Mouse (Mus musculus): ENCODE measurements around the gene Zbtb7b.

The Zbtb7b gene

GRCm38 (mm10) chr3:89379388-89380131 lies 15.0 kb downstream of the Zbtb7b start:
- Histone ChIP-seq H3K27me3 (ENCODE audit: insufficient read depth, low read length) (peaks cover 22% of the 10 kb centered on the region), H3K4me1 (replicated peaks; ENCODE audit: low read depth, low read length) (peaks cover 90% of the 10 kb centered on the region), H3K36me3 (ENCODE audit: insufficient read depth, low read length) (peaks cover 18% of the 10 kb centered on the region), H3K9me3 (ENCODE audit: low read length) (no peaks in the 10 kb centered on the region), H3K4me3 (replicated peaks; ENCODE audit: low read length) (peak overlapping the region; percentile 78)
- TF ChIP-seq NANOG (IDR thresholded peaks at IDR 0.05; ENCODE audit: borderline replicate concordance, low read length) (no peak), POU5F1 (IDR thresholded peaks at IDR 0.05; ENCODE audit: borderline replicate concordance, low read length) (no peak), CTCF (conservative IDR thresholded peaks at IDR 0.05; ENCODE audit: low read length) (no peak)

- Histone ChIP-seq H3K9me3 (ENCODE audit: low read length) (no peaks in the 10 kb centered on the region), H3K4me3 (replicated peaks; ENCODE audit: low read length) (peak overlapping the region; percentile 78), H3K36me3 (ENCODE audit: insufficient read depth, low read length) (peaks cover 18% of the 10 kb centered on the region), H3K27me3 (ENCODE audit: insufficient read depth, low read length) (peaks cover 22% of the 10 kb centered on the region), H3K4me1 (replicated peaks; ENCODE audit: low read depth, low read length) (peaks cover 90% of the 10 kb centered on the region)
- TF ChIP-seq POU5F1 (IDR thresholded peaks at IDR 0.05; ENCODE audit: borderline replicate concordance, low read length) (no peak), NANOG (IDR thresholded peaks at IDR 0.05; ENCODE audit: borderline replicate concordance, low read length) (no peak), CTCF (conservative IDR thresholded peaks at IDR 0.05; ENCODE audit: low read length) (peak; percentile 87)
Observed at GRCm38 (mm10) chr3:89378394-89379067, 16.0 kb downstream of the Zbtb7b start.

GRCm38 (mm10) chr3:89377831-89378230 lies 16.7 kb downstream of the Zbtb7b start:
- H3K4me3 ChIP-seq (replicated peaks; ENCODE audit: low read length), result peak overlapping the region; percentile 78
- peaks cover 90% of the 10 kb centered on the region for H3K4me1 ChIP-seq (replicated peaks; ENCODE audit: low read depth, low read length)
- no peak for TF ChIP-seq POU5F1 (IDR thresholded peaks at IDR 0.05; ENCODE audit: borderline replicate concordance, low read length)
- TF ChIP-seq NANOG (IDR thresholded peaks at IDR 0.05; ENCODE audit: borderline replicate concordance, low read length), result no peak
- TF ChIP-seq CTCF (conservative IDR thresholded peaks at IDR 0.05; ENCODE audit: low read length), result no peak
- H3K27me3 ChIP-seq (ENCODE audit: insufficient read depth, low read length), result peaks cover 22% of the 10 kb centered on the region
- H3K36me3 ChIP-seq (ENCODE audit: insufficient read depth, low read length), result peaks cover 18% of the 10 kb centered on the region
- H3K9me3 ChIP-seq (ENCODE audit: low read length), result no peaks in the 10 kb centered on the region

GRCm38 (mm10) chr3:89373581-89374231 lies 20.9 kb downstream of the Zbtb7b start:
- peaks cover 56% of the 10 kb centered on the region for H3K4me1 ChIP-seq (replicated peaks; ENCODE audit: low read depth, low read length)
- peaks cover 5% of the 10 kb centered on the region; the same call in 1 of the 2 replicates for H3K36me3 ChIP-seq (ENCODE audit: insufficient read depth, low read length)
- peaks cover 6% of the 10 kb centered on the region for H3K27me3 ChIP-seq (ENCODE audit: insufficient read depth, low read length)
- no peak overlapping the region for H3K4me3 ChIP-seq (replicated peaks; ENCODE audit: low read length)
- TF ChIP-seq POU5F1 (IDR thresholded peaks at IDR 0.05; ENCODE audit: borderline replicate concordance, low read length), result no peak
- TF ChIP-seq CTCF (conservative IDR thresholded peaks at IDR 0.05; ENCODE audit: low read length), result no peak
- TF ChIP-seq NANOG (IDR thresholded peaks at IDR 0.05; ENCODE audit: borderline replicate concordance, low read length), result no peak
- H3K9me3 ChIP-seq (ENCODE audit: low read length), result no peaks in the 10 kb centered on the region

GRCm38 (mm10) chr3:89367338-89367737 lies 27.2 kb downstream of the Zbtb7b start:
- Histone ChIP-seq H3K4me1 (replicated peaks; ENCODE audit: low read depth, low read length) (peaks cover 34% of the 10 kb centered on the region), H3K4me3 (replicated peaks; ENCODE audit: low read length) (no peak overlapping the region), H3K9me3 (ENCODE audit: low read length) (no peaks in the 10 kb centered on the region), H3K27me3 (ENCODE audit: insufficient read depth, low read length) (peaks cover 59% of the 10 kb centered on the region), H3K36me3 (ENCODE audit: insufficient read depth, low read length) (no peaks in the 10 kb centered on the region)
- no peak for TF ChIP-seq NANOG (IDR thresholded peaks at IDR 0.05; ENCODE audit: borderline replicate concordance, low read length)
- TF ChIP-seq POU5F1 (IDR thresholded peaks at IDR 0.05; ENCODE audit: borderline replicate concordance, low read length), result no peak
- TF ChIP-seq CTCF (conservative IDR thresholded peaks at IDR 0.05; ENCODE audit: low read length), result no peak

- Histone ChIP-seq H3K36me3 (ENCODE audit: insufficient read depth, low read length) (no peaks in the 10 kb centered on the region), H3K27me3 (ENCODE audit: insufficient read depth, low read length) (peaks cover 66% of the 10 kb centered on the region), H3K4me3 (replicated peaks; ENCODE audit: low read length) (peak overlapping the region; percentile 60), H3K9me3 (ENCODE audit: low read length) (no peaks in the 10 kb centered on the region), H3K4me1 (replicated peaks; ENCODE audit: low read depth, low read length) (peaks cover 32% of the 10 kb centered on the region)
- TF ChIP-seq POU5F1 (IDR thresholded peaks at IDR 0.05; ENCODE audit: borderline replicate concordance, low read length) (no peak), NANOG (IDR thresholded peaks at IDR 0.05; ENCODE audit: borderline replicate concordance, low read length) (no peak), CTCF (conservative IDR thresholded peaks at IDR 0.05; ENCODE audit: low read length) (no peak)
Observed at GRCm38 (mm10) chr3:89365486-89366414, 28.8 kb downstream of the Zbtb7b start.

- peaks cover 27% of the 10 kb centered on the region for H3K4me1 ChIP-seq (replicated peaks; ENCODE audit: low read depth, low read length)
- H3K27me3 ChIP-seq (ENCODE audit: insufficient read depth, low read length), result peaks cover 63% of the 10 kb centered on the region
- no peaks in the 10 kb centered on the region for H3K36me3 ChIP-seq (ENCODE audit: insufficient read depth, low read length)
- peak within 1 kb of the TSS; percentile 60 for H3K4me3 ChIP-seq (replicated peaks; ENCODE audit: low read length)
- TF ChIP-seq CTCF (conservative IDR thresholded peaks at IDR 0.05; ENCODE audit: low read length) (no peak), POU5F1 (IDR thresholded peaks at IDR 0.05; ENCODE audit: borderline replicate concordance, low read length) (no peak), NANOG (IDR thresholded peaks at IDR 0.05; ENCODE audit: borderline replicate concordance, low read length) (no peak)
- H3K9me3 ChIP-seq (ENCODE audit: low read length), result no peaks in the 10 kb centered on the region
Observed at GRCm38 (mm10) chr3:89365153-89365485, 29.5 kb downstream of the Zbtb7b start, which contains the start of gene Dcst1. Gene Dcst1 (minus strand): TSS chr3:89365253.

Measured in E14TG2a.4 (cell line).